Mouse (Mus musculus) urinary bladder, postnatal 4 days (tissue): Measurements from ENCODE around the gene Rgs3.

Experiments
- DNase-seq, 2 experiments: peaks; one replicate each; pipeline ENCODE4 v3.0.0; 2021 to 2022; ENCODE audit warnings: low spot score in 2 of 2

Rgs3 gene

DNA sequence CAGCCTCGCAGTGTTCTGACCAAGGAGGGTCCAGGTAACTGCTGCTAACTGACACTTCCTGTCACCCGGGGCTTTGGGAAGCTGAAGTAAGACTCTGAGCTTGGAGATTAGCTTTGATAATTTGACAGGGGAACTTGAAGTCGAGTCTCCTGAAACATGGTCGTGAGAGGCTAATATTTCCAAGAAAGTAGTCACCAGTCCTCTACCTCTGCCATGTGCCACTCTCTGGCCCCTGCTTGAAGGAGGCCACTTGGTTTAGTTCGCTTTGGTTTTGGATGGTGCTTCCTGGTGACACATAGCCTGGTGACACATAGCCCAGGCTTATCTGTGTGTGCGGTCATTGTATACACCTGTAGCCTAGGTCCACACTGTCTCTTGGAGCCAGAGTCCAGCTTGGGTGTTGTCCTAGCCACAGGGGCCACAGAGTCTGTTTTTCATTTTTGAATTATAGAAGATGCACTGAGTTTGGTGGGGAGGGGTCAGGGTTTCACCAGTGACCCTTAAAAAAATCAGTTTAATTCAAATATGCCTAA, at the start of gene Rgs3:
Rgs3 (plus strand) TSS at position 51 of the 533 bp plus-strand sequence.
- no peak for DNase-seq

DNA sequence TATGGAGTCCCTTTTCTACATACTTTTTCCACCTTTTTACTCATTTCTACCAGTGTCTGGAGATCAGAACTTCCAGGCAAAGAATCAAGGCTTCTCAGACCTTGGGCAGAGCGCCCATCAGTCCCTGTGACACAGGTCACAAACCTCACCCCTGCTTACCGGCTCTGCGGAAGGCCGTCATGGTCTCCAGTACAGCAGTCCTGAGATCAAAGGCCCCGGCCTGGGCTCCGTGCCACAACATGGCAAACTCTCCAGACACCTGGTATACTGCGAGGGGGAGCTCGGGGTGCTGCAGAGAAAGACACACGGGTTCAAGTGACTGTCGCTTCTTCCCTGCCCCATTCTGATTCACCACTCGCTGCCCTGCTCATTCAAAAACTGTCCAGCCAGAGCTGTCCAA, 49.7 kb upstream of the Rgs3 start:
- DNase-seq, result peak in 1 of 2 experiments; percentile 47

DNA sequence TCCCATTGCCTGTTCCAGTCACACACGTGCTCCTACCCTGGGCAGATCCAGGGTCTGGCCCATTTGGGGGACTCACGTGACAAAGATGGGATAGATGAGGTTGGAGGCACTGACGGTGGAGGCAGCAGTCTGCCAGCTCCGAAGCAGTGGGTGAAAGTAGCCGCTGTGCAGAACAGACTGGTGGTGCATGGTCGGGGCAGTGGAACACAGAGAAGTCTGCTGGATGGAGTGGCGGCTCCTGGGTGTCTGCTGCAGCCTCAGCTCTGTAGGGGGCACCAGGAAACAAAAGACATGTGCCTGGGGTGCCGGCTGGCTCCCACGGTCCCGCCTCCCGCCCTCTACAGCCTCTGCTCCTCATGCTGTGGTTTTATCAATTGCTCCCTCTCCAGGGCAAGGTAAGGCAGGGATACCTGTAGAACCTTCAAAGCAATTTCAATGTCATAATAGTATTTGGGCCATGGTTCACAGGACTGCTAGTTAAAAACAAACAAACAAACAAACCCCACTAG, 45.6 kb upstream of the Rgs3 start:
- DNase-seq, result no peak

DNA sequence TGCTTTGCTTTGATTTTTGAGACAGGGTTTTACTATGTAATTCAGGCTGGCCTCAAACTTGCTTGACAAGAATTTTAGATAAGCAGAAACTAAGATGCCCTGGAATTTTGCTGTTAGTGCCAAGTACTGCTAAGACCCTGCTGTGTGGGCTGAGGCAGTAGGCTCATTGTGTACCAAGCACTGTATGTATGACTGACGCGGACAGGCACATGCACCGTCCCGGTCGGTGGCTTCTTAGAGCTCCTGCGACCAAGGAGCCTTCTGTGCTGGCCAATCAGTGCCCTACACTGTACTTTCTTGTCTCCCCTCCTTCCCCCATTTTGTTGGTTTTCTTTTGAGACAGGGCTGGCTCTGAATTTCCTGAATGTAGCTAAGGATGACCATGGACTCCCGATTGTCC, 44.7 kb upstream of the Rgs3 start:
- DNase-seq, result no peak

DNA sequence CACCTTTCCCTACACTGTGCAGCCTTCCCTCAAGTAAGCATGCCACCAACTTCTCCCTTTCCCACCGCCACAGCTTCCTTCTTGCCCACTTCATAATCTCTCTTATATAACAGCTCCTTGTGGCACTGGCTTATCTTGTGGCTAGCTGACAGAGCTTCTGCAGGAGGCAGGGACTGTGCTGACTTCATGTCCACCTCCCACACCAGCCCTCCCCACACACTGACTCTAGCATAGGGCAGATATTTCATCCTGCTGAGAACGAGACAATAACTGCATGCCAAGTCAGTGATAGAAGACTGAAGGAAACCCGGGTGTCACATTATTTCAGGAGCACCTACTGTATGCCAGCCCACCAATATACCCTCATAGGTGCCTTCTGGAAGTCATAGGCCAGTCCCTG, 44.2 kb upstream of the Rgs3 start:
- DNase-seq, result no peak

DNA sequence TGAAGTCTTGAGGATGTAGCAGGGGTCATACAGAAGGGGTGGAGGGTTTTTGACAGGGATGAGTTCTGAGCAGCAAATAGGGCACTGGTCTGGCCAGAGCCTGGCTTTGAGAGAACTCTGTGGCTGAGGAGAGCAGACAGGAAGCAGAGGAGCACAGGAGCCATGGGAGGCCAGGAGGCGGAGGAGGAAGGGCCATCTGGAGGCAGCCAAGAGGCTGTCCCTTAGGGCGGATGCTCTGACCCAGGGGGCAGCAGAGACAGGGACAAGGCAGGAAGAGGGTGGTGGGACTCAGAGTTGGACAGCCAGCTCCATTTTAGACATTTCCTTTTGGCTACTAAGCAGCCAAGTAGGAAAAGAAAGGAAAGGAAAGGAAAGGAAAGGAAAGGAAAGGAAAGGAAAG, 43.6 kb upstream of the Rgs3 start:
- DNase-seq, result no peak

DNA sequence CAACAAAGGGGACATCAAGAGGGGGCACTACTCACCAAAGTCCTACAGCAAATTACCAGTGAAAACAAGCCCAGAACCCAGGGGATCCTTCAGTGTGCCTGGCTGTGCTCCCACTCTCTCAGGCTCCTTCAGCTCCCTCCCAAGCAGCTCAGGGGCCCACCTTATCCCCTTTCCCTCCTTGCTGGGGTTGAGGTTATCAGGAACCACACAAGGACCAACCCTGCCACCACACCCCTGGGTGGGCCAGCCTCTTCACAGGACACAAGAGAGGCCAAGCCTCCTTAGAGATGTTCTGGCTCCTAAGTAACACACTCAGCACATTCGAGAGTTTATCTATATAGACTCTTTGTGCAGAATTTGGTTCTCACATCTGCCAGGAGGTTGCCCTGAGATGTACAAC, 43.1 kb upstream of the Rgs3 start:
- no peak for DNase-seq

DNA sequence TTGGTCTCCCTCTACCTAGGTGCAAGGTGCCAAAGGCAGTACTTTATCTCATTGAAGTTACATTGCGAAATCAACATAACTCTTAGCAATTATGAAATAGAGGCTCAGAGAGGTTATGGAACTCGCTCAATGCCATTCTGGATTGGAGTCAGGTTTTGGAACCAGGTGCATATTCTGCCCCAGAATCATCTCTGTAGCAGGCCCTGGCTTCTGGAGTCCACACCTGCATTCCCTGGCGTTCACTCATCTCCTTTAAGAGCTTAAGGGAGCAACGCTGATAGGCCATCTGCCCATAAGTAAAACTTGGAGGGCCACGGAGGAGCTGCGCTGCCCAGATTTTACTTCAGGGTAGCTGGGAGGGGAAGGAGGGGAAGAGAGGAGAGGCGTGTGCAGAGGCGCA, 42.6 kb upstream of the Rgs3 start:
- DNase-seq, result no peak

DNA sequence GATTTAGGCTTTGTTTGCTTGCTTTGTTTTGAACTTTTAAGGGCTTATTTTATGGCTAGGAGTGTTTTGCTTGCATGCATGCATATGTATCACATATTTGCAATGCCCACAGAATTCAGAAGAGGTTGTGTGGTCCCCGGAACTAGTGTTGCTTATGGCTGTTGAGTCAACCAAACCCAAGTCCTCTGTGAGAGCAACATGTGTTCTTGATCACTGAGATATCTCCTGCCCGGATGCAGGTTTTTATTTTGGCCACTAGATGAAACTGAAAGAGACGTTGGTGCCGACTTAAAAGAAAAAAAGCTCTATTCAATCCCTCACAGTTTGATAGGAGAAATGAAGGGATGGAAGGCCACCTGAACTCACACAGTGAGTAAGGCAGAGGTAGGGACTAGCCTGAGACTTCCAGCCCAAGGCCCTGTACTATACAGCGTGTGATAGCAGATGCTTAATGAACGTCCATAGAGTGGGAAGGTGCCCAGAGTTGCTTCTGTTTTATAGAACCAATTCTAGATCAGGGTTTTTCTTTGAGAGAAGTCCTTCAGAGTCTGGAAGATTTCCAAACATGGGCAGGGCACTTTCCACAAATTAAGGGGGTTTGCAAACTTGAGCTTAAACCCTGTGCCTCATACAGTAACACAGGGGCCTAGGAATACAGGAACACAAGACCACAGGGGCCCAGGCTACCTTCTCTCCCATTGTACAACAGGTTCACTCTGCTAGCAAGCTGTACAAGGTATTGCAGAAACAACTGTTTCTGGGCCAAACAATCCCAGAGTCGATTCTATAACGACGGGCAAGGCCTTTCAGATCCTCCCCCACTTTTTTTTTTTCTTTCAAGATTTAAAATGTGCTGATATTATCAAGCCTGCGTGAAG, 41.9 kb upstream of the Rgs3 start:
- no peak for DNase-seq

DNA sequence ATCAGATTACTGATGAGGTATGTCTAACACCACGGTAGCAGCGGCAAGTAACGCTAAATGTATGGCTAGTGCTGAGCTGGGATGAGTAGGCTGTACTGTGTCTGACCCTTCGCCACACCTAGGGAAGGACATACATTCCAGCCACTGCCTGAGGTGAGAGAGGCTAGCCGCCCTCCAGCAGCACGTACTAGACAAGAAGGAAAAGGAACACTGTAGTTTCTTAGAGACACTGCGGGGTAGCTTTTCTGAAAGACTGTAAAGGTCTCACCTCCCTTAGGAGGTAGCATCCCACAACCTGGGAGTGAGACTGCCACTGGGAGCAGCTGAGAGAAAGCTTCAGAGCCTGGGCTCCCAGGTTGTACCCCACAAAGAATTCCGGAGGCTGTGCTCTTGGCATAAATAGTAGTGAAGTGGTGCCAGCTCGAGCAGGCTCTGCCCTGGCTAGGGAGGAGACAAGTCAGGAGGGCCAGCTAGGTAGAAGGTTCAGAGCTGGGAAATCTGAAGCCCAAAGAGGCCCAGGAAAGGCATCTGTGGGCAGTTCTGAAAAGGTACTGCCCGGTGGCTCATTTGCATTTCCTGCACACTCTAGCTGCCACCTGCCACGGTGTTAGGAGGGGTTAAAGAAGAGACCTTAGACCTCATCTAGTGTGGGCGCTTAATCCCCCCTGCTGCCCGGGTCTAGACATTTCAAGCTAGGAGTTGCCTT, 41.1 kb upstream of the Rgs3 start:
- peak in 1 of 2 experiments; percentile 34 for DNase-seq

DNA sequence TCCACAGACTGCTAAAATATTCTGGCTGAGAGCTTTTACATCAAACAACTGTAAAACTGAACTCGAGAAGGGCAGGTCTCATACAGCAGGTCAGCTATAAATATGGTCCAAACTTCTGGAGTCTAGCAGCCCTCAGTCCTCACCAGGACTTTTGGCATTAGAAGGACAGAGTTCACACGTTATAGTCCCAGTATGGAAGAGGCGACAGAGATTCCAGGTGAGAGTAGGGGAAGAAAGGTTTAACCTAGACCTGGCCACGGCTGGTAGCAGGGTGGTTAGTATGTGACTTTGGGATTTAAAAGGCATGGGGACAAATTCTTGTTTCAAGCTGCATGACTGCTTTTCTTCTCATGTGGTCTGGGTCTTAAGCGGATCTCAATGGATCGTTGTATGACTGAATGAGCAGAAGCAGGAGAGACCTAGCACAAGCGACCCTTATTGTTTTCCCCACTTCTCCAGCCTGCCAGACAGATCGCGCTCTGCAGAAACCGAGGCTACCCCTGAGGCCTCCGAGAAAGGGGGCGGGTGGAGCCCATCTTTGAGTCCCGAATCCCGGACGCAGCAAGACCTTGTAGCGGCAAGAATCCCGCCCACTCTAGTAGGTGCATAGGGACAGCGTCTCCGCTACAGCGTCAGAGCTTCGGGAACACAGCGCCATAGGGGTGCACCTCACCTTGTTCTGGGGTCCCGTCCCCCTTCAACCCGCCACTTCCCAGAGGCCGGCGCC, 40.4 kb upstream of the Rgs3 start:
- no peak for DNase-seq

DNA sequence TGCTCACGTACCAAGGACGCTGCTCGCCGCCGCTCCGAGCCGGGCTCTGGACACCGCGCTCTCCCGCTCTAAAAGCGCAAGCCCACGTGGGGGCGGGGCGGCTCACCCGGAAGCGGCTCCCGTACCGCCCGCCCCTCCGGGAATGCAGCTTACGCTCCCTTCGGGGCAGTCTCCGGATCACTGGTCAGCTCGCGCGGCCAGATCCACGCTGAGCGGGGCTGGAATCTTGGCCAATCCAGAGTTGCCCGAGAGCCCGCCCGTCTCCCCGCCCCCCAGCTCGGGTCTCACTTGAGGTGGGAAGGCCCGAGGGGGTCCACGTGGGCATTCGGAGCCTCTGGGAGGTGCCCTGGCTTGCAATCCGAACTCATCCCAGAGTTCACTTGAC, 39.8 kb upstream of the Rgs3 start, which contains the start of gene Alad:
Alad (minus strand) TSS at position 70 of the 385 bp plus-strand sequence.
- DNase-seq, result peak; percentile 86 to 87

DNA sequence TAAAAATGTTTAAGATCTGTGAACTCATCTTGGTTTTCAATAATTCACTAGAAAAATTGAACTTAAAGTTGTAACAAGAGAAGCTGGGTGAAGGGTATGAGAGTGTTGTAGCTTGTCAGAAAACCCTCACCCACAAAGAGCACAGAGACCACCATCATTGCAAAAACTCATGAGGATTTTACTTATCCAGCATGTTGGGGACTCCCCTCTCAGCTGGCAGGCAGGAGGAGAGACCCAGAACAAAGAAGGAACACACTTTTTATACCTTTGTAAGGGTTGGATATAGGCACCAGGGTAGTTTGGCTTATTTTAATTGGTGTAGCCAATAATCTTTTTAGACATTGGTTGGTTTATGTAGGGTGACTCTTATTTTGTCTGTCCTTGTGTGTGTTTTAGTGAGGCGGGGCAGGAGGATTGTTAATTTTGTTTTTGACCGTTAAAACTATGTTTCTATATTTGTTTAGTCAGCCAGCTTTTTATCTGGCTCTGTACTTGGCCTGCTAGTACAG, 38.7 kb upstream of the Rgs3 start:
- no peak for DNase-seq

DNA sequence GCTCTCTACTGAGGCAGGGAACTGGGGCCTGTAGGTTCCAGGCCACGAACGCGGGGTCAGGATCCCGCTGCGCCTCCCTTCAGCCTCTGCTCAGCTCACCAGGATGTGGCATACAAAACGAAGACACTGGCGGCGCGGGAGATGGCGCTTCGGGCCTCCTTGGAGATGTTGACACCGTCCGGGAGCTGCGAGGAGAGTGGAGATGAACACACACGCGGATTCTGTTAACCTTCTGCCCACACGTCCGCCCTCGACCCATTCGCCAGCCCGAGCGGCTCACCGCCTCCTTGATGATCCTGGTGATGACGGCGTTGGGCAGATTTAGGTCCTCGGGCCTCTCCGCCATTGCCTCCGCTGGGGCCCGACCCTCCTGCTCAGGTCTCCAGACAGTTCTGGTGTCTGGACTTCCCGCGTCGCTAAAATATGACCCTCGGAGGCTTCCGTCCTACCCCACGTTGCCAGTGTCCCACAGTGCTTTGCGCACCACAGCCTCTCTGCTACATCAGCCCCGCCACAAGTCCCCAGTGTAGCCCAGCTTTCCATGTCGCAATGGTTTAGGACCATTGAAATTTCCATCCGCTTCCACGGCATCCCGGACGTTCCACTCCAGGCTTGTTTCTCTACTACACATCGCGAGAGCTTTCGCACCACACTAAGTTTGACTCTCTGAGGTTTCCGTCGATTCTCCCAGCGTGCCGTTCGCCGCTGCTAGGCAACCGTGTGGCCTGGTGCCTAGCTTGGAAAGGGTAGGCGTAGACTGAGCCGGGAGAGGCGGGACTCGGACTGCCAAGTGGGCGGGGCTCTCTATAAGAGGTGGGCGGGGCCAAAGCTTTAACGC, 34.8 kb upstream of the Rgs3 start, which contains the start of the genes Pole3 and 4933430I17Rik:
Pole3 (minus strand) TSS at position 418 of the 838 bp plus-strand sequence.
4933430I17Rik (plus strand) TSS at position 719 of the 838 bp plus-strand sequence.
- DNase-seq, result peak; percentile 97 to 99

DNA sequence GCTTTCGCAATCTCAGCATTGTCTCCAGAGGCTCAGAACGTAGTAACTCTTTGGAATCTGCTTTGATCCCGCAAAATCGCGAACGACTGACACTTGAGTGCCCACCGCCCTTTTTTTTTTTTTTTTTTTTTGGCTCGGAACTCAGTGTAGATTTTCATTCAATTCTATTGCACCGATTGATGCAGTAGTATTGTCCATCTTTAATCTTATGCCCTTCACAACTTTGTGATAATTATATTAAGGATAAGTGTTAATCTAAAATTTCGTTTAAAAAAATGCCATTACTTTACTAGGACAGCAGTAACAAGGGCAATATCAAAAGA, 34.2 kb upstream of the Rgs3 start:
- DNase-seq, result no peak

DNA sequence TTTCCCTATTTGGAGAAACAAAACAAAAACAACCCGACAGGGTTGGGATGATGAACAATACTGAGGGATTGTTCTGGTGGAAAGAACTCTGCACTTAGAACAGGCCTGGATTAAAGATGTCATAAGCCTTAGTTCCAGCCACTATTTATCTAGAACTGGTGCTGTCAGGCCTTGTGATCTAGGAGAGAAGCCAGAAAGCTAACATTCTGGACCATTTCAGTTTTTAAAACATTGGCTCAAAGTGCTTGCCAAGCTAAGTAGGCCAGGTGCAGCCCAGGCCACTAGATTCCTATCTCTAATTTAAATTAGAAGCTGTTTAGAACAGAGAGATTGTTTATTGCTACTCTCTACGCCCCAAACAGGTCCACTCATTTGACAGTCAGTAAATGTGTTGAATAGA, 33.4 kb upstream of the Rgs3 start:
- no peak for DNase-seq

DNA sequence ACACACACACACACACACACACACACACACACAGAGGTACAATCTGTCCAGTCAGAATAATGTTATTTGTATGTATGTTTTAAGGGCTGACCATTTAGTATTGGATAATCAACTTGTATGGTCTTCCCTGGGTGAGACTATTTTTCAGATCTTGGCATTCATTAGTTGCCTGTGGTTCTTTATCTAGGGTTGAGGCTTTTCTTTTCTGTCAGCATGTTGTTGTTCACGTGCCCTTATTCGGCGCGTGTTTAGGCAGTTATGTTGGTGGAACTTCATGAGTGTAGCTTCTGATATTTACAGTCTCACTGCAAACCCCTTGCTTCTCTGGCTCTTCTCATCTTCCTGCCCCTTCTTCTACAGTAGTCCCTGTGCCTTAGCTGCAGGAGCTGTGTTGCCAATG, 32.0 kb upstream of the Rgs3 start:
- DNase-seq, result no peak

DNA sequence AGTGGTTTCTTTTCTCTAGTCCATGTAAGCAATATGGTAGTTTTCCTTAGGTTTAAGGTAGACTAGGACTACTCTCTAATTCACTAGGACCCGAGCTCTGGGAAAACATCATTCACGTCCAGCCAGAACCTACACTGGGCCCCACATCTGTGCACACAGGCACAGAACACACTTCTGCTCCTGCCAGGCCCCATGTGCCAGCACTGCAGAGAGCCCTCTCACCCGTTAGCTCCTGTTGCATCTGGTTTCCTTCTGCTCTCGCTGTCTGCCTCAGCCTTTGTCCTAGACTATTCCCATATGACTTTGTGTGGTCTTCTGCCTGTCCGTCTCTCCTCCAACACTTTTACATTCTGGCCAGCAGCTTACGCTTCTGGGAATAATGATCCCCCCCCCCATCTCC, 25.9 kb upstream of the Rgs3 start:
- no peak for DNase-seq

DNA sequence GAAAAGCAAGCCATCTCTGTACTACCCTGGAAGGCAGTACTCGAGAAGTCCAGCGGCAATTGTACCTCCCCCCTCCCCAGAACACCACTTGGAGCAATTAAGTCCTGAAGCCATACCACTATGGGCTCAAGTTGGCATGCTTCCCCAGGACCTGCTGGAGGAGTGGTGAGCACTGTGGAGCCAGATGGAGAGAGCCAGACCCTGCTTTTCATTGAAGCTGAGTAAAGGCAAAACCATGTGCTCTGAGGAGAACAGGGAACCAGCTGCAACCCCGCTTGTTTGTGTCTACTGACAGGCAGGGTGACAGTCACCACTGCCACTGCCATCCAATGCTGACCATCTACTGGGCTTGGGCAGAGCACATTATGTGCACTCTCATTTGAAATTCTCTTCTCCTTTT, 17.8 kb upstream of the Rgs3 start:
- DNase-seq, result no peak

DNA sequence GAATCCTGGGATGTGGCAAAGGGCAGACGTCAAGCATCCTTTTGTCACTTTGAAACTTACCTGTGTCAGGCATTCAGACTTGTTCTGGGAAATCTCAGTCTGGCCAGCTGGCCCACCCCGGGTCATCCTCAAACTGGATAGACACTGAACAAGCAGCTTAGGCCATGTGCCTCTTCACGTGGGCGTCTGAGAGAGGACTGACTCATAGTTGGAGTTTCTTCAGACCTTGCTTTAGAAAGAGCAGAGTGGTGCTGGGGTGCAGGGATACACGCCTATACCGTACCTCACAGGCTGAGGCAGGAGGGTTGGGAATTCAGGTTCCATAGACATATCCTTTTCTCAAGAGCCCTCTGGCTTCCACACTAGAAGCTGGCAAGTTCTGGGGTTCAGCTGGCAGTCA, 15.9 kb upstream of the Rgs3 start:
- no peak for DNase-seq

DNA sequence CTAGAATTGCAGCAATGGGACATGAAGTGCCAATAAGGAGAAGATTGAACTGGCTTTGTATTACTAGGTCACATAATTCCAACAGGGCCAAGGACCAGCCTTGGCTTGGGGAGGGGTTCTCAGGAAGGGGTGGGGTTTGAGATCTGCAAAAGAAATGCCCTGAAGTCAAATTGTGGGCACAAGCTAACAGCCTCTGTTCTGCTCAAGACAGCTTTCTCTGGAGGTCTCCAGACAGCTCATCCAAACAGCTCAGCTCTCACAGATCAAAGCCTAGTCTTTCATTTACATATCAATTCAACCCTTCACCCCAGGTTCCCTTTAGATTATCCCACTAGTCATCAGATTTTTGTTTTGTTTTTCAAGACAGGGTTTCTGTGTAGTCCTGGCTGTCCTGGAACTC, 14.8 kb upstream of the Rgs3 start:
- DNase-seq, result no peak
